Mouse (Mus musculus) hindbrain, embryonic 12.5 days (tissue): Measurements from ENCODE around the gene Chka. TPM values are rescaled to one million over a fixed set of nuclear protein-coding genes. Genes with fewer than 3 reads are reported as not detected.
A peak's percentile ranks its signal among the peaks of the same experiment; 100 is the strongest.

Source experiments
- ATAC-seq: fragments of 200-750 bp; cut with Nextera tagmentation; 2 replicates; pipeline ENCODE4 v1.8.0; 2017; ENCODE audit warnings: moderate TSS enrichment; ENCODE audit not compliant: low FRiP score
- H3K27ac ChIP-seq: fragments of 300-500 bp; sonication (generic); 2 replicates; pipeline ENCODE4 v1.5.1; 2016; ENCODE audit warnings: mild to moderate bottlenecking
- H3K27me3 ChIP-seq: fragments of 300-500 bp; sonication (generic); 2 replicates; pipeline ENCODE4 v1.6.1; 2016; ENCODE audit warnings: mild to moderate bottlenecking
- H3K36me3 ChIP-seq: fragments of 300-500 bp; sonication (generic); 2 replicates; pipeline ENCODE4 v1.6.1; 2016; ENCODE audit warnings: mild to moderate bottlenecking
- H3K4me1 ChIP-seq: fragments of 300-500 bp; sonication (generic); 2 replicates; pipeline ENCODE4 v1.6.1; 2016
- H3K4me2 ChIP-seq: fragments of 300-500 bp; sonication (generic); replicated peaks from 2 replicates; pipeline ENCODE4 v1.6.1; 2016; ENCODE audit warnings: mild to moderate bottlenecking
- H3K4me3 ChIP-seq: fragments of 300-500 bp; sonication (generic); 2 replicates; pipeline ENCODE4 v1.5.1; 2016; ENCODE audit warnings: mild to moderate bottlenecking
- H3K9ac ChIP-seq: fragments of 300-500 bp; sonication (generic); 2 replicates; pipeline ENCODE4 v1.6.1; 2016; ENCODE audit warnings: mild to moderate bottlenecking, moderate library complexity
- H3K9me3 ChIP-seq: fragments of 300-500 bp; sonication (generic); replicated peaks from 2 replicates; pipeline ENCODE4 v1.6.1; 2016; ENCODE audit warnings: mild to moderate bottlenecking
- WGBS: fragments of 180-500 bp; shearing (Covaris S2); methylation state at CpG from one replicate; pipeline ENCODE4 v1.1.7; 2016; 5-methylcytosine and 5-hydroxymethylcytosine counted together
- polyA plus RNA-seq: library from polyadenylated mRNA; unstranded; fragments of >200 nt; fragmentation: Nextera tagmentation; extraction: Ambion mirVana; gene quantifications from 2 replicates; pipeline ENCODE4 v1.2.1, GENCODE M21; 2016

The Chka gene
- polyA plus RNA-seq, 1 experiment from 2014 or later = 66.8 TPM

- Histone ChIP-seq H3K27ac (no peak overlapping the region), H3K9me3 (no peaks in the 10 kb centered on the region), H3K27me3 (no peaks in the 10 kb centered on the region), H3K4me3 (no peak overlapping the region), H3K4me1 (no peaks in the 10 kb centered on the region), H3K36me3 (no peaks in the 10 kb centered on the region), H3K4me2 (no peak overlapping the region), H3K9ac (no peak overlapping the region)
- ATAC-seq = no peak
- WGBS = 75% methylated on average over 4 of the region's 4 CpGs
These were observed 20.8 kb downstream of the Chka start for GRCm38 (mm10) chr19:3872373-3872772.

- ATAC-seq = no peak
- Histone ChIP-seq H3K9me3 (no peaks in the 10 kb centered on the region), H3K4me1 (no peaks in the 10 kb centered on the region), H3K27me3 (no peaks in the 10 kb centered on the region), H3K4me2 (no peak overlapping the region), H3K4me3 (no peak overlapping the region), H3K27ac (no peak overlapping the region), H3K36me3 (no peaks in the 10 kb centered on the region), H3K9ac (no peak overlapping the region)
- 89% methylated on average over 7 of the region's 7 CpGs for WGBS
These were observed 23.5 kb downstream of the Chka start for GRCm38 (mm10) chr19:3875045-3875444.

- no peak overlapping the region for H3K4me2 ChIP-seq
- H3K9me3 ChIP-seq = no peaks in the 10 kb centered on the region
- no peak overlapping the region for H3K27ac ChIP-seq
- no peaks in the 10 kb centered on the region for H3K27me3 ChIP-seq
- H3K4me3 ChIP-seq = no peak overlapping the region
- no peaks in the 10 kb centered on the region for H3K4me1 ChIP-seq
- no peak overlapping the region for H3K9ac ChIP-seq
- ATAC-seq = no peak
- peaks cover 2% of the 10 kb centered on the region; the same call in 1 of the 2 replicates for H3K36me3 ChIP-seq
- WGBS = 89% methylated on average over 6 of the region's 6 CpGs
These were observed 28.7 kb downstream of the Chka start for GRCm38 (mm10) chr19:3880054-3880848.

GRCm38 (mm10) chr19:3882214-3882613 is 30.6 kb downstream of the Chka start:
- Histone ChIP-seq H3K27ac (no peak overlapping the region), H3K9ac (no peak overlapping the region), H3K36me3 (peaks cover 20% of the 10 kb centered on the region), H3K27me3 (no peaks in the 10 kb centered on the region), H3K4me3 (no peak overlapping the region), H3K9me3 (no peaks in the 10 kb centered on the region), H3K4me1 (no peaks in the 10 kb centered on the region), H3K4me2 (no peak overlapping the region)
- 90% methylated on average over 4 of the region's 4 CpGs for WGBS
- ATAC-seq = no peak

- Histone ChIP-seq H3K4me1 (no peaks in the 10 kb centered on the region), H3K4me2 (no peak overlapping the region), H3K9me3 (no peaks in the 10 kb centered on the region), H3K4me3 (no peak overlapping the region), H3K36me3 (peaks cover 36% of the 10 kb centered on the region), H3K27ac (no peak overlapping the region), H3K27me3 (no peaks in the 10 kb centered on the region), H3K9ac (no peak overlapping the region)
- no peak for ATAC-seq
- 85% methylated on average over 6 of the region's 6 CpGs for WGBS
These were observed 32.9 kb downstream of the Chka start for GRCm38 (mm10) chr19:3884325-3884990.

GRCm38 (mm10) chr19:3889096-3889495 is 37.5 kb downstream of the Chka start:
- Histone ChIP-seq H3K4me1 (no peaks in the 10 kb centered on the region), H3K4me2 (no peak overlapping the region), H3K27ac (no peak overlapping the region), H3K36me3 (peaks cover 76% of the 10 kb centered on the region), H3K9ac (no peak overlapping the region), H3K4me3 (no peak overlapping the region), H3K9me3 (no peaks in the 10 kb centered on the region), H3K27me3 (no peaks in the 10 kb centered on the region)
- 87% methylated on average over 5 of the region's 5 CpGs for WGBS
- ATAC-seq = no peak

GRCm38 (mm10) chr19:3890181-3890580 is 38.6 kb downstream of the Chka start:
- peaks cover 5% of the 10 kb centered on the region for H3K4me1 ChIP-seq
- H3K27me3 ChIP-seq = no peaks in the 10 kb centered on the region
- H3K9ac ChIP-seq = no peak overlapping the region
- peaks cover 86% of the 10 kb centered on the region for H3K36me3 ChIP-seq
- ATAC-seq = no peak
- H3K4me2 ChIP-seq = no peak overlapping the region
- no peak overlapping the region for H3K27ac ChIP-seq
- no peaks in the 10 kb centered on the region for H3K9me3 ChIP-seq
- 90% methylated on average over 8 of the region's 8 CpGs for WGBS
- H3K4me3 ChIP-seq = no peak overlapping the region

- H3K4me1 ChIP-seq = peaks cover 15% of the 10 kb centered on the region
- peaks cover 86% of the 10 kb centered on the region for H3K36me3 ChIP-seq
- no peak for ATAC-seq
- H3K4me3 ChIP-seq = no peak overlapping the region
- no peak overlapping the region for H3K4me2 ChIP-seq
- H3K27me3 ChIP-seq = no peaks in the 10 kb centered on the region
- WGBS = 87% methylated on average over 4 of the region's 4 CpGs
- no peak overlapping the region for H3K9ac ChIP-seq
- H3K9me3 ChIP-seq = no peaks in the 10 kb centered on the region
- H3K27ac ChIP-seq = no peak overlapping the region
These were observed 42.1 kb downstream of the Chka start for GRCm38 (mm10) chr19:3893545-3894116.

GRCm38 (mm10) chr19:3894294-3894693 is 42.7 kb downstream of the Chka start:
- H3K27me3 ChIP-seq = no peaks in the 10 kb centered on the region
- ATAC-seq = no peak
- H3K27ac ChIP-seq = no peak overlapping the region; the same call in 1 of the 2 replicates
- WGBS = 93% methylated on average over 2 of the region's 2 CpGs
- peaks cover 15% of the 10 kb centered on the region for H3K4me1 ChIP-seq
- no peaks in the 10 kb centered on the region for H3K9me3 ChIP-seq
- H3K4me2 ChIP-seq = no peak overlapping the region
- H3K4me3 ChIP-seq = no peak overlapping the region
- H3K36me3 ChIP-seq = peaks cover 80% of the 10 kb centered on the region
- H3K9ac ChIP-seq = no peak overlapping the region

- H3K9ac ChIP-seq = no peak overlapping the region
- H3K9me3 ChIP-seq = no peaks in the 10 kb centered on the region
- no peak overlapping the region for H3K4me2 ChIP-seq
- H3K4me1 ChIP-seq = peaks cover 15% of the 10 kb centered on the region
- H3K27me3 ChIP-seq = no peaks in the 10 kb centered on the region
- no peak overlapping the region for H3K4me3 ChIP-seq
- peak overlapping the region; percentile 79 for H3K27ac ChIP-seq
- H3K36me3 ChIP-seq = peaks cover 71% of the 10 kb centered on the region
- ATAC-seq = peak; percentile 74
- 15% methylated on average over 3 of the region's 3 CpGs for WGBS
These were observed 43.6 kb downstream of the Chka start for GRCm38 (mm10) chr19:3895171-3895631.

- no peak overlapping the region for H3K4me3 ChIP-seq
- H3K4me1 ChIP-seq = peaks cover 15% of the 10 kb centered on the region
- ATAC-seq = no peak
- H3K9me3 ChIP-seq = no peaks in the 10 kb centered on the region
- H3K4me2 ChIP-seq = no peak overlapping the region
- peaks cover 62% of the 10 kb centered on the region for H3K36me3 ChIP-seq
- 94% methylated on average over 10 of the region's 10 CpGs for WGBS
- H3K9ac ChIP-seq = no peak overlapping the region
- H3K27ac ChIP-seq = peak overlapping the region; percentile 79
- H3K27me3 ChIP-seq = no peaks in the 10 kb centered on the region
These were observed 44.6 kb downstream of the Chka start for GRCm38 (mm10) chr19:3896208-3896607.

- no peaks in the 10 kb centered on the region for H3K27me3 ChIP-seq
- WGBS = 92% methylated on average over 5 of the region's 5 CpGs
These were observed 46.0 kb downstream of the Chka start for GRCm38 (mm10) chr19:3897557-3897956.

More at GRCm38 (mm10) chr19:3897557-3897956, 46.0 kb downstream of the Chka start:
- Histone ChIP-seq H3K9me3 (no peaks in the 10 kb centered on the region), H3K36me3 (peaks cover 54% of the 10 kb centered on the region), H3K27ac (no peak overlapping the region), H3K9ac (no peak overlapping the region), H3K4me2 (no peak overlapping the region), H3K4me1 (peaks cover 15% of the 10 kb centered on the region), H3K4me3 (no peak overlapping the region)
- no peak for ATAC-seq
